Mouse (Mus musculus) testis, adult 2 months (tissue): ENCODE measurements at regions not wholly inside any gene's neighbourhood (a gene's known extent, or its start where the extent isn't known, plus 50 kb on each side); places are given as distances from the start of the nearest gene placed in this dataset.

Source experiments
- H3K27ac ChIP-seq: fragments of 200-500 bp; 2 replicates; pipeline ENCODE4 v1.5.1; 2012; ENCODE audit warnings: low read depth, low read length; ENCODE audit not compliant: control insufficient read depth, insufficient read depth
- H3K27me3 ChIP-seq: fragments of 200-500 bp; 2 replicates; pipeline ENCODE4 v1.6.1; 2012; ENCODE audit warnings: mild to moderate bottlenecking, low read length, moderate library complexity; ENCODE audit not compliant: control insufficient read depth, insufficient read depth
- H3K36me3 ChIP-seq: fragments of 200-500 bp; 2 replicates; pipeline ENCODE4 v1.6.1; 2012; ENCODE audit warnings: mild to moderate bottlenecking, low read length; ENCODE audit not compliant: control insufficient read depth, insufficient read depth
- H3K4me1 ChIP-seq: fragments of 200-500 bp; 2 replicates; pipeline ENCODE4 v1.6.1; 2012; ENCODE audit warnings: low read length; ENCODE audit not compliant: control insufficient read depth, insufficient read depth
- H3K4me3 ChIP-seq: fragments of 200-500 bp; 2 replicates; pipeline ENCODE4 v1.5.1; 2012; ENCODE audit warnings: low read depth, mild to moderate bottlenecking, low read length, moderate library complexity, mixed read lengths; ENCODE audit not compliant: control insufficient read depth
- CTCF ChIP-seq: fragments of 200-500 bp; IDR thresholded peaks from 2 replicates; pipeline ENCODE4 v1.5.1; 2012; ENCODE audit warnings: low read depth, mild to moderate bottlenecking, inconsistent platforms, low read length, moderate library complexity; ENCODE audit not compliant: control insufficient read depth, insufficient read depth, insufficient replicate concordance
- POLR2A ChIP-seq: fragments of 200-500 bp; IDR thresholded peaks from 2 replicates; pipeline ENCODE4 v1.6.1; 2012; ENCODE audit warnings: low read depth, mild to moderate bottlenecking, inconsistent platforms, low read length, moderate library complexity; ENCODE audit not compliant: control insufficient read depth

- no peak for TF ChIP-seq CTCF
- no peak for TF ChIP-seq POLR2A
- H3K4me1 ChIP-seq = no peaks in the 10 kb centered on the region
- H3K27me3 ChIP-seq = no peaks in the 10 kb centered on the region
- H3K4me3 ChIP-seq = no peak overlapping the region
- H3K27ac ChIP-seq = no peak overlapping the region
- no peaks in the 10 kb centered on the region for H3K36me3 ChIP-seq
These were observed 85.4 kb upstream of the Arid2 start for GRCm38 (mm10) chr15:96201701-96202460.

- H3K4me1 ChIP-seq = no peaks in the 10 kb centered on the region
- no peaks in the 10 kb centered on the region for H3K36me3 ChIP-seq
- no peak overlapping the region for H3K4me3 ChIP-seq
- no peak for TF ChIP-seq POLR2A
- no peak overlapping the region for H3K27ac ChIP-seq
- no peaks in the 10 kb centered on the region for H3K27me3 ChIP-seq
These were observed 83.1 kb upstream of the Arid2 start for GRCm38 (mm10) chr15:96204187-96204586.

- Histone ChIP-seq H3K4me1 (no peaks in the 10 kb centered on the region), H3K4me3 (no peak overlapping the region), H3K27me3 (no peaks in the 10 kb centered on the region), H3K27ac (no peak overlapping the region), H3K36me3 (no peaks in the 10 kb centered on the region)
- TF ChIP-seq POLR2A = no peak
- no peak for TF ChIP-seq CTCF
These were observed 82.7 kb upstream of the Arid2 start for GRCm38 (mm10) chr15:96204623-96205022.

- Histone ChIP-seq H3K4me1 (peaks cover 6% of the 10 kb centered on the region), H3K4me3 (peak overlapping the region; percentile 86), H3K36me3 (no peaks in the 10 kb centered on the region), H3K27me3 (no peaks in the 10 kb centered on the region), H3K27ac (peak overlapping the region; percentile 63)
- TF ChIP-seq CTCF (no peak), POLR2A (no peak)
These were observed 76.5 kb upstream of the Arid2 start for GRCm38 (mm10) chr15:96210721-96211400.

GRCm38 (mm10) chr15:96213541-96214312 is 73.6 kb upstream of the Arid2 start:
- Histone ChIP-seq H3K36me3 (no peaks in the 10 kb centered on the region), H3K27ac (no peak overlapping the region), H3K27me3 (no peaks in the 10 kb centered on the region), H3K4me3 (peak overlapping the region; percentile 27), H3K4me1 (peaks cover 13% of the 10 kb centered on the region)
- no peak for TF ChIP-seq CTCF
- no peak for TF ChIP-seq POLR2A

GRCm38 (mm10) chr15:96217896-96218295 is 69.4 kb upstream of the Arid2 start:
- Histone ChIP-seq H3K4me1 (peaks cover 8% of the 10 kb centered on the region), H3K36me3 (no peaks in the 10 kb centered on the region), H3K27me3 (no peaks in the 10 kb centered on the region), H3K27ac (no peak overlapping the region), H3K4me3 (peak overlapping the region; percentile 15; the same call in 1 of the 2 replicates)
- TF ChIP-seq POLR2A = no peak
- TF ChIP-seq CTCF = no peak

GRCm38 (mm10) chr15:96219746-96220145 is 67.6 kb upstream of the Arid2 start:
- TF ChIP-seq CTCF (no peak), POLR2A (no peak)
- Histone ChIP-seq H3K36me3 (no peaks in the 10 kb centered on the region), H3K27me3 (no peaks in the 10 kb centered on the region), H3K4me1 (peaks cover 9% of the 10 kb centered on the region), H3K4me3 (no peak overlapping the region), H3K27ac (no peak overlapping the region)
